Mouse (Mus musculus) adipocyte (in vitro differentiated cells): ENCODE measurements at regions not wholly inside any gene's neighbourhood (a gene's known extent, or its start where the extent isn't known, plus 50 kb on each side); places are given as distances from the start of the nearest gene placed in this dataset.
A peak's percentile ranks its signal among the peaks of the same experiment; 100 is the strongest.

Experiments
- DNase-seq: peaks from one replicate; pipeline ENCODE4 v3.0.0-alpha.2; 2016; ENCODE audit warnings: low spot score

- DNase-seq, result no peak
Measured at GRCm38 (mm10) chr10:95124476-95124875, 179.8 kb upstream of the Plxnc1 start.

GRCm38 (mm10) chr10:95120007-95120406 lies 175.4 kb upstream of the Plxnc1 start:
- no peak for DNase-seq

- no peak for DNase-seq
Measured at GRCm38 (mm10) chr10:95118786-95119351, 174.2 kb upstream of the Plxnc1 start.

GRCm38 (mm10) chr10:95117731-95118212 lies 173.1 kb upstream of the Plxnc1 start:
- DNase-seq, result no peak

- DNase-seq, result peak; percentile 67
Measured at GRCm38 (mm10) chr10:95117041-95117730, 172.6 kb upstream of the Plxnc1 start.

- DNase-seq, result no peak
Measured at GRCm38 (mm10) chr10:95116579-95117011, 172.0 kb upstream of the Plxnc1 start.

GRCm38 (mm10) chr10:95112837-95113388 lies 168.3 kb upstream of the Plxnc1 start:
- no peak for DNase-seq

GRCm38 (mm10) chr10:95112231-95112774 lies 167.7 kb upstream of the Plxnc1 start:
- no peak for DNase-seq

- DNase-seq, result no peak
Measured at GRCm38 (mm10) chr10:95110786-95111185, 166.2 kb upstream of the Plxnc1 start.

- DNase-seq, result peak; percentile 75
Measured at GRCm38 (mm10) chr10:95109576-95109975, 164.9 kb upstream of the Plxnc1 start.

- DNase-seq, result no peak
Measured at GRCm38 (mm10) chr10:95107532-95108251, 163.1 kb upstream of the Plxnc1 start.

- peak; percentile 71 for DNase-seq
Measured at GRCm38 (mm10) chr10:95103808-95104207, 159.2 kb upstream of the Plxnc1 start.

- DNase-seq, result no peak
Measured at GRCm38 (mm10) chr10:95102981-95103380, 158.3 kb upstream of the Plxnc1 start.

GRCm38 (mm10) chr10:95099906-95100305 lies 155.3 kb upstream of the Plxnc1 start:
- peak; percentile 26 for DNase-seq

GRCm38 (mm10) chr10:95095847-95096246 lies 151.2 kb upstream of the Plxnc1 start:
- DNase-seq, result no peak

GRCm38 (mm10) chr10:95094771-95095170 lies 150.1 kb upstream of the Plxnc1 start:
- DNase-seq, result no peak

- DNase-seq, result no peak
Measured at GRCm38 (mm10) chr10:95093266-95093665, 148.6 kb upstream of the Plxnc1 start.

GRCm38 (mm10) chr10:95091086-95091485 lies 146.5 kb upstream of the Plxnc1 start:
- no peak for DNase-seq

GRCm38 (mm10) chr10:95090641-95091040 lies 146.0 kb upstream of the Plxnc1 start:
- DNase-seq, result no peak

- DNase-seq, result no peak
Measured at GRCm38 (mm10) chr10:95090035-95090434, 145.4 kb upstream of the Plxnc1 start.

GRCm38 (mm10) chr10:95087864-95088570 lies 143.4 kb upstream of the Plxnc1 start:
- peak; percentile 20 for DNase-seq

GRCm38 (mm10) chr10:95086755-95087154 lies 142.1 kb upstream of the Plxnc1 start:
- DNase-seq, result no peak
